Mouse (Mus musculus) kidney, adult 2 months (tissue): Measurements from ENCODE around the gene Arrdc1.

Source experiments
- CTCF ChIP-seq: fragments of 200-500 bp; conservative IDR thresholded peaks from 2 replicates; pipeline ENCODE4 v1.5.1; 2011; ENCODE audit warnings: low read depth, mild to moderate bottlenecking, control low read depth, low read length, moderate library complexity, mixed read lengths; ENCODE audit not compliant: insufficient read depth, insufficient read length
- POLR2A ChIP-seq: fragments of 200-500 bp; IDR thresholded peaks from one replicate; pipeline ENCODE4 v1.6.1; 2011; ENCODE audit warnings: low read depth, low read length, control low read depth

GRCm38 (mm10) chr2:24892318-24892717 is 42.7 kb downstream of the Arrdc1 start:
- TF ChIP-seq POLR2A = no peak
- TF ChIP-seq CTCF = no peak
